Mouse (Mus musculus): ENCODE measurements at regions not wholly inside any gene's neighbourhood (a gene's known extent, or its start where the extent isn't known, plus 50 kb on each side); places are given as distances from the start of the nearest gene placed in this dataset.

DNA sequence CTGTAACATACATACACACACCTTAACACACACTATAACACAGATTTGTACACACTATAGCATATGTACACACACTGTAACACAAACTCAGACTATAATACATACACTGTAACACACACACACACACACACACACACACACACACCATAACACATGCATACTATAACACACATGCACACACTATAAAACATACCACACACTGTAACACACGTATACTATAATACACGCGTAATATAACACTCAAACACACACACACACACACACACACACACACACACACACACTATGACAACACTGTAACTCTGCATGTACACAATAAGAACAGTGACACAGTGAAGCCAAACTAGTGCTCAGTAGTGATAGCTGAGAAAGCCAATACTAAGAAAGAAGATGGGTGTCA lies 147.7 kb upstream of the Igfbp3 start:
- no peak for DNase-seq (ENCODE audit: low spot score in 2 of 2)

GRCm38 (mm10) chr11:7348601-7349000 lies 134.9 kb upstream of the Igfbp3 start:
- DNase-seq (ENCODE audit: low spot score in 2 of 2), result no peak

GRCm38 (mm10) chr11:7337826-7338225 lies 124.1 kb upstream of the Igfbp3 start:
- no peak for DNase-seq (ENCODE audit: low spot score in 2 of 2)

- DNase-seq (ENCODE audit: low spot score in 2 of 2), result no peak
Observed at GRCm38 (mm10) chr11:7317409-7317970, 103.8 kb upstream of the Igfbp3 start.

DNA sequence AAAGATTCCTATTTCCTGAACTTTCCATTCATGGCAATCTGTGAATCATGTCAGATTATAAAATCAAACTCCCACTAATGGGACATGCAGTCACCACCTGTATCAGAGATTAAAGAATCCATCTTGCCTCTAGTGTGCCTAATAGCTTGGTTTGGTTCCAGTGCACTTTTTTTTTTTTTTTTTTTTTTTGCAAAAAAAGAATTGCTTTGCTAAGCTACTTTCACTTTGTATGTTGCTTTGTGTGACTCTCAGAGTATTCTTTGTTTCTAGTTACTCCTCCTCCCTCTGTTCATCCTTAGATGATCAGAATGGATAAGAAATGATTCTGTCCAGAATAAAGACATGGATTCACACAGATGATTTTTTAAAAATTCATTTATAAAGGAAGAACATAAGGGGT lies 82.5 kb upstream of the Igfbp3 start:
- DNase-seq (ENCODE audit: low spot score in 2 of 2), result no peak

- DNase-seq (ENCODE audit: low spot score in 2 of 2), result no peak
Observed at GRCm38 (mm10) chr11:7289242-7289938, 75.7 kb upstream of the Igfbp3 start.

DNA sequence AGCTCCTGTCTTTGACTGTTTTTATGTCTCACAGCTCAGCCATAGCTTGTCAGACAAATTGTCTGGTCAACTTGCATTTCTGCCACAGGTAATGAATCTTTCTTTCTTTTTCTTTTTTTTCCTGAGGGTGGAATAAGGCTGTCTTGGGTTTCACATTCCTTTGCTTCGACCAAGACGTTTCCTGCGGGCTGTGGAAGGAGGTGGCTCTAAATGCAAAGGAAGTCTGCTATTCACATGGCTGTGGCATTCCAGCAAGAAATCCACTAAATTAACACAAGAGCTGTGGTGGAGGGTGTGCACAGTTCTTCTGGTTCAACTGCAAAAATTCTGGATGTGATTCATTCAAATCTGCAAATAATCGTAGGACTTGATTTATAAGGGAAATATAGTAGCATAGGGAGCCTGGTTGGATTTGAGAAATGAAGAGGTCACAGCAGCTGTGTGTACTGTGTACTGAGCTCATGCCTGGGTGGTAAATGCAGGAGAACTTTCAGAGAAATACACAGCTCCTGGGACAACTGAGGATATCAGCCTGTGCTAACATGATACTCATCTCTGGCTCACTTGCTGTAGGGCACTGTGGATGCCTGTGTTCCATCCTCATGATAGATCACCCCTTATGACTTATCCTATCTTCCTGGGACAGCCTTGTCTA lies 71.2 kb upstream of the Igfbp3 start:
- DNase-seq (ENCODE audit: low spot score in 2 of 2), result no peak

DNA sequence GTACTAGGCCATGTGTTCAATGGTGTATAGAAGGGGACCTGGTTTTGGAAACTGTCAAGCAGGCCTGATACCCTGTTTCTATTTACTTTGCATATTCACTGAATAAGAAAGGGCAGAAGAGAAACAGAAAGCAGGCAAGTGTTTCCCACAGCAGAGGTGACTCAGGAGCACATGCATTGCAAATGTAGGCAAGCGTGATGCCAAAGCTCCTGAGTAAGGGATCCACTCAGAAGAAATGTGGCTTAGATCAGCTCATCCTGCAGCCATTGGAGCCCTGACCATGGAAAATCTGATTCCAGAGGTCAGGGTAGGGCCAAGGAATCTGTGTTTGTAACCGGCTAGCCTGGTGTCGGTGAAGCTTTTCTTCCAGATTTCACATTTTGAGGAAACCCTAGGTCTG lies 69.3 kb upstream of the Igfbp3 start:
- DNase-seq (ENCODE audit: low spot score in 2 of 2), result no peak

DNA sequence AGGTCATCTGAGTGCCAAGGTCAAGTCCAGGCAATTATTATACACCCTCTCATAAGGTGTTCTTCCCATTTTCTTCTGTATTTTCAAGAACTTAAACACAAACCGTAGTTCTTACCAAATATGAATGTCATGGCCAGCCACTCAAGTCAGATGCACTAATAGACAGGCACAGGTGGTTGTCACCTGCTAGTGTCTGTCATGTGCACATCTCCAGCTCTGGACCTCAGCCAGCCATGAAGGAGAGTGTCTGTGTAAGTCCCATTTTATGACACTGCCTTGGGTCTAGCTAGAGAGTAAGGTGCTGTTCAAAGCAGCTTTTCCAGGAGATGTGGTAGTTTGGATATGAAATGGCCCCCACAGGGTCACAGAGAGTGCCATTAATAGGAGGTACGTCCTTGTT lies 68.5 kb upstream of the Igfbp3 start:
- no peak for DNase-seq (ENCODE audit: low spot score in 2 of 2)

DNA sequence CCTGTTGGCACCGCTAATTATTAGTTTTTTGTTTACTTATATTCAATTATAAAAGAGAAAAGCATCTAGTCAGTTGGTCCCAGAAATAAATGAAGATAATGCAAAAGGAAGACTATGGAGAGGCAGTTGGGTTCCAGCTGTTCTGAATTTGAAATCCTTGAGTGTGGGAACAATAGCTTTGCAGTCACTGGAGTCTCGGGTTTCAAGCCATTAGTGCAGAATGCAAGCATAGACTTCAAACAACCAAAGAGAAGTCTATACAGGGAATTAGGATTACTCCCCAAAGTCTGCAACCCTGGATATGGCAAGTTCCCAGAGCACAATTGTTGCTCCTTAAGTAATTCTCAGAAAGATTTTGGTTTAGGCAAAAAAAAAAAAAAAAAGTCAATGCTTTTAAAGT lies 67.9 kb upstream of the Igfbp3 start:
- no peak for DNase-seq (ENCODE audit: low spot score in 2 of 2)

GRCm38 (mm10) chr11:7279891-7280290 lies 66.2 kb upstream of the Igfbp3 start:
- no peak for DNase-seq (ENCODE audit: low spot score in 2 of 2)

- no peak for DNase-seq (ENCODE audit: low spot score in 2 of 2)
Observed at GRCm38 (mm10) chr11:7272543-7272942, 58.8 kb upstream of the Igfbp3 start.

DNA sequence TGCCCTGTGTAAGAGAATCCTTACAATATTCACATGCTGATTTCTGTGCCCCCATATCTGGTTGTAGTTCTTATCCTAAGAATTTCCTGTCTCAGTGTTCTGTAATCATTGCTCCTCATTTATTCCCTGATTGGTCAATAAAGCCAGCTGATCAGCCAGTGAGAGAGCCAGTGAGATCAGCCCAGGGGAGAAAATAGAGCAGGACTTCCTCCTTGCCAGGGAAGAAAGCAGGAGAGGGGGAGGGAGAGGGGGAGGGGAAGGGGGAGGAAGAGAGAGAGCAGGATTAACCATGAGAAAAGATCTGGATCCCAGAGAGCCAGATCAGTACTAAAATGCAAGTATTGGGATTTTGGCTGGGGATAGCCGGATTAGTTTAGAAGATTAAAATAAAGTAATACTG lies 57.2 kb upstream of the Igfbp3 start:
- DNase-seq (ENCODE audit: low spot score in 2 of 2), result no peak

GRCm38 (mm10) chr11:7263971-7264370 lies 50.2 kb upstream of the Igfbp3 start:
- DNase-seq (ENCODE audit: low spot score in 2 of 2), result no peak
